Mouse (Mus musculus) adrenal gland (tissue): Measurements from ENCODE around the gene Ush2a.

Experiments
- intact Hi-C: fragments of 180-260 bp; cut with DNase I; formaldehyde crosslinking; loops from one replicate; pipeline ENCODE4 v1.15.1; 2025

Ush2a gene

GRCm38 (mm10) chr1:188539621-188540020 is 277.8 kb downstream of the Ush2a start:
- intact Hi-C loops, result no loop called here

GRCm38 (mm10) chr1:188541492-188541891 is 279.7 kb downstream of the Ush2a start:
- intact Hi-C loops, result no loop called here

- intact Hi-C loops, result no loop called here
Measured at GRCm38 (mm10) chr1:188543364-188543763, 281.5 kb downstream of the Ush2a start.

GRCm38 (mm10) chr1:188549686-188550085 is 287.9 kb downstream of the Ush2a start:
- intact Hi-C loops, result no loop called here

- intact Hi-C loops, result no loop called here
Measured at GRCm38 (mm10) chr1:188551802-188552201, 290.0 kb downstream of the Ush2a start.

GRCm38 (mm10) chr1:188558911-188559310 is 297.1 kb downstream of the Ush2a start:
- intact Hi-C loops, result no loop called here

GRCm38 (mm10) chr1:188566229-188566628 is 304.4 kb downstream of the Ush2a start:
- intact Hi-C loops, result no loop called here

GRCm38 (mm10) chr1:188567486-188567885 is 305.7 kb downstream of the Ush2a start:
- intact Hi-C loops, result no loop called here

GRCm38 (mm10) chr1:188568295-188568961 is 306.6 kb downstream of the Ush2a start:
- intact Hi-C loops, result no loop called here

- intact Hi-C loops, result no loop called here
Measured at GRCm38 (mm10) chr1:188576246-188576747, 314.5 kb downstream of the Ush2a start.

- intact Hi-C loops, result no loop called here
Measured at GRCm38 (mm10) chr1:188577376-188577775, 315.6 kb downstream of the Ush2a start.

- intact Hi-C loops, result no loop called here
Measured at GRCm38 (mm10) chr1:188581136-188581535, 319.3 kb downstream of the Ush2a start.

GRCm38 (mm10) chr1:188595251-188595650 is 333.4 kb downstream of the Ush2a start:
- intact Hi-C loops, result no loop called here

GRCm38 (mm10) chr1:188598052-188598451 is 336.2 kb downstream of the Ush2a start:
- intact Hi-C loops, result no loop called here

- intact Hi-C loops, result no loop called here
Measured at GRCm38 (mm10) chr1:188599134-188599533, 337.3 kb downstream of the Ush2a start.

GRCm38 (mm10) chr1:188606450-188606849 is 344.6 kb downstream of the Ush2a start:
- intact Hi-C loops, result no loop called here

GRCm38 (mm10) chr1:188616547-188616946 is 354.7 kb downstream of the Ush2a start:
- intact Hi-C loops, result no loop called here

GRCm38 (mm10) chr1:188633736-188634135 is 371.9 kb downstream of the Ush2a start:
- intact Hi-C loops, result no loop called here

GRCm38 (mm10) chr1:188639666-188640065 is 377.8 kb downstream of the Ush2a start:
- intact Hi-C loops, result no loop called here

- intact Hi-C loops, result no loop called here
Measured at GRCm38 (mm10) chr1:188643156-188643555, 381.3 kb downstream of the Ush2a start.

GRCm38 (mm10) chr1:188653001-188653400 is 391.2 kb downstream of the Ush2a start:
- intact Hi-C loops, result no loop called here

GRCm38 (mm10) chr1:188656121-188656520 is 394.3 kb downstream of the Ush2a start:
- intact Hi-C loops, result no loop called here

- intact Hi-C loops, result no loop called here
Measured at GRCm38 (mm10) chr1:188659159-188659558, 397.3 kb downstream of the Ush2a start.
